Comparison of ENCODE assay signal across 1 mouse cellular context in the genomic region with DNA sequence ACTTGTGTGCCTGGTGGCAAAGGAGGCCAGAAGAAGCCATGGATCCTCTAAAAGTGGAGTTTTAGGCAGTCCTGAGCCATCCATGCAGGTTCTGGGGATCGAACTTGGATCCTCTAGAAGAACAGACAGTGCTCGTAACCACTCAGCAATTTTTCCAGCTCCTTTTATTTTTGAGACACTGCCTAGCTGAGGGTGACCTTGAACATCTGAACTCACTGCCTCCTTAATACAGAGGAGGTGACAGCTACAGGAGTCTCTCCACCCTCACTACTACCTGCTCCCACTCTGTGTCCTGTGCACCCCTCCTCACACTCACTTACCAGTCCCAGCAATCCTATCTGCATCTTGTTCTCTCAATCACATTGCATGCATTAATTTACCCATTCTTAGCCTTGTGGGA.
TF ChIP-seq lines count a peak whose summit lies in the region.

No protein-coding gene starts in this region.

TF ChIP-seq in MEL, 35 proteins besides CTCF, POLR2A, EP300 and RAD21:
- TF ChIP-seq GATA1 (IDR thresholded peaks at IDR 0.05; ENCODE audit: low read depth, low read length) (no peak), BHLHE40 (IDR thresholded peaks at IDR 0.05; ENCODE audit: borderline replicate concordance, low read depth, low read length) (no peak), NRF1 (IDR thresholded peaks at IDR 0.05; ENCODE audit: insufficient read depth, low read depth, low read length, poor library complexity, severe bottlenecking) (no peak), SIN3A (IDR thresholded peaks at IDR 0.05; ENCODE audit: low read length) (no peak)
